Mouse (Mus musculus) erythroblast, embryonic 14.5 days (primary cell): ENCODE results near the gene Cptp. TPM values are rescaled to one million over a fixed set of nuclear protein-coding genes. Genes with fewer than 3 reads are reported as not detected.

Source experiments
- H3K27me3 ChIP-seq: 2 replicates; pipeline ENCODE4 v1.6.1; 2012; ENCODE audit warnings: inconsistent platforms; ENCODE audit not compliant: control insufficient read depth
- H3K36me3 ChIP-seq: 2 replicates; pipeline ENCODE4 v1.6.1; 2012; ENCODE audit warnings: mild to moderate bottlenecking, inconsistent platforms; ENCODE audit not compliant: control insufficient read depth
- H3K4me1 ChIP-seq: 2 replicates; pipeline ENCODE4 v1.6.1; 2012; ENCODE audit warnings: inconsistent platforms; ENCODE audit not compliant: control insufficient read depth
- H3K4me3 ChIP-seq: replicated peaks from 2 replicates; pipeline ENCODE3; 2012; ENCODE audit warnings: moderate library complexity, mild to moderate bottlenecking, inconsistent platforms
- H3K9me3 ChIP-seq: 2 replicates; pipeline ENCODE4 v1.6.1; 2012; ENCODE audit warnings: low read length, inconsistent platforms, mixed read lengths; ENCODE audit not compliant: control insufficient read depth
- GATA1 ChIP-seq: IDR thresholded peaks from 2 replicates; pipeline ENCODE4 v1.6.1; 2012; ENCODE audit warnings: low read length, inconsistent platforms, mixed read lengths
- TAL1 ChIP-seq: IDR thresholded peaks from 3 replicates; pipeline ENCODE4 v1.6.1; 2012; ENCODE audit warnings: low read length, inconsistent platforms, mixed read lengths
- polyA plus RNA-seq: library from polyadenylated mRNA; stranded (reverse); fragments of >175 nt; gene quantifications from 2 replicates; pipeline ENCODE4 v1.2.3, GENCODE M21; 2012

Cptp gene
- polyA plus RNA-seq, 1 experiment: 0.17 TPM

DNA sequence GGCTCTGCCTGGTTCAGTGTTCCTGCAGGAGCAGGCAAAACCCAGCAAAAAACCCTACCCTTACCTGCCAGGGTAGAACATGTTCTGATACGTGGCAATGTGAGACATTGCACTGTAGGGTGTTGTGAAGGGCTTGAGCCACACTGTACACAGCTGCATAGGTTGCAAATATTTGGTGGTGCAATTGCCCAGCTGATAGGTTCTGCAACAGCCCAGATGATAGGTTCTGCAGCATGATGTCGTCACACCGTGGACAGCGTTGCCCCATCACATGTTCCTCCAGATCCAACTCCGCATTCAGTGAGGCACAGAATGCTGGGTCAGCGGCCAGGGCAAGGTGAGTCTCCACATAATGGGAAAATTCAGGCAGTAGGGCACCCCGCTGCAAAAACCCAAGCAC, 7.5 kb downstream of the Cptp start:
- Histone ChIP-seq H3K4me1 (peaks cover 10% of the 10 kb centered on the region), H3K36me3 (peaks cover 82% of the 10 kb centered on the region), H3K4me3 (no peak overlapping the region), H3K9me3 (no peaks in the 10 kb centered on the region), H3K27me3 (no peaks in the 10 kb centered on the region)
- TF ChIP-seq GATA1 (no peak), TAL1 (no peak)

GRCm38 (mm10) chr4:155859318-155859717, 9.9 kb downstream of the Cptp start:
- no peaks in the 10 kb centered on the region for H3K27me3 ChIP-seq
- H3K36me3 ChIP-seq: peaks cover 82% of the 10 kb centered on the region
- TF ChIP-seq GATA1: no peak
- no peak for TF ChIP-seq TAL1
- no peaks in the 10 kb centered on the region for H3K9me3 ChIP-seq
- H3K4me1 ChIP-seq: peaks cover 32% of the 10 kb centered on the region
- no peak overlapping the region for H3K4me3 ChIP-seq

GRCm38 (mm10) chr4:155856881-155857280, 12.4 kb downstream of the Cptp start:
- H3K4me3 ChIP-seq: no peak overlapping the region
- peaks cover 97% of the 10 kb centered on the region for H3K36me3 ChIP-seq

DNA sequence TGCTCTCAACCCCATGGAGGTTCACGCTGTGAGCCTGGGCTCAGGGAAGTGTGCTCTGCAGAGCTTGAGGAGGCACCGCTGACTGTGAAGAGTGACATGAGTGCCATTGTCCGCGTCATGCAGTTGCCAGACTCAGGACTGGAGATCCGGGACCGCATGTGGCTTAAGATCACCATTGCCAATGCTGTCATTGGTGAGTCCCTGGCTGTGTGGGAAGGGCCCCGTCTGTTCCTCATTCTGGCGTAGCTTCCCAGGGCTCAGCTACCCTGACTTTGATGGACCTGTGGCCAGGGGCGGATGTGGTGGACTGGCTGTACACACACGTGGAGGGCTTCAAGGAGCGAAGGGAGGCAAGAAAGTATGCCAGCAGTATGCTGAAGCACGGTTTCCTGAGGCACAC, 13.2 kb downstream of the Cptp start:
- H3K36me3 ChIP-seq: peaks cover 96% of the 10 kb centered on the region
- no peaks in the 10 kb centered on the region for H3K9me3 ChIP-seq

More at GRCm38 (mm10) chr4:155856881-155857280, 12.4 kb downstream of the Cptp start:
- no peaks in the 10 kb centered on the region for H3K9me3 ChIP-seq
- peaks cover 39% of the 10 kb centered on the region for H3K4me1 ChIP-seq
- TF ChIP-seq GATA1: no peak
- no peak for TF ChIP-seq TAL1
- no peaks in the 10 kb centered on the region for H3K27me3 ChIP-seq

DNA sequence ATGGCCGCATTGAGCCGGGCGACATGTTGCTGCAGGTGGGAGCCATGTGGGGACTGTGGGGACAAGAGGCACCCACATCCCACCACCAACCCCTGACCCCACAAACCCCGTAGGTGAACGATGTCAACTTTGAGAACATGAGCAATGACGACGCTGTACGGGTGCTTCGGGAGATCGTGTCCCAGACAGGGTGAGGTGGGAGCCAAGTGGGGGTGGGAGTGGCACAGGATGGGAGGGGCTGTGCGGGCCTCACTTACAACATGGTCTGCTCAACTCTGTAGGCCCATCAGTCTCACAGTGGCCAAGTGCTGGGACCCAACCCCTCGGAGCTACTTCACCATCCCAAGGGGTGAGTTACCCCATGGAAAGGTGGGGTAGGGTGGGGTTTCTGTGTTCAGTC, 14.2 kb downstream of the Cptp start:
- H3K27me3 ChIP-seq: no peaks in the 10 kb centered on the region
- H3K9me3 ChIP-seq: no peaks in the 10 kb centered on the region
- peaks cover 93% of the 10 kb centered on the region for H3K36me3 ChIP-seq
- no peak overlapping the region for H3K4me3 ChIP-seq
- H3K4me1 ChIP-seq: peaks cover 55% of the 10 kb centered on the region
- TF ChIP-seq TAL1: no peak

More for the DNA sequence above, 13.2 kb downstream of the Cptp start:
- Histone ChIP-seq H3K27me3 (no peaks in the 10 kb centered on the region), H3K4me1 (peaks cover 47% of the 10 kb centered on the region), H3K4me3 (no peak overlapping the region)
- TF ChIP-seq TAL1 (no peak), GATA1 (no peak)

GRCm38 (mm10) chr4:155853421-155853820, 15.8 kb downstream of the Cptp start:
- H3K36me3 ChIP-seq: peaks cover 85% of the 10 kb centered on the region
- no peaks in the 10 kb centered on the region for H3K9me3 ChIP-seq
- TF ChIP-seq GATA1: no peak
- no peak for TF ChIP-seq TAL1
- H3K4me3 ChIP-seq: no peak overlapping the region
- no peaks in the 10 kb centered on the region for H3K27me3 ChIP-seq
- H3K4me1 ChIP-seq: peaks cover 71% of the 10 kb centered on the region

DNA sequence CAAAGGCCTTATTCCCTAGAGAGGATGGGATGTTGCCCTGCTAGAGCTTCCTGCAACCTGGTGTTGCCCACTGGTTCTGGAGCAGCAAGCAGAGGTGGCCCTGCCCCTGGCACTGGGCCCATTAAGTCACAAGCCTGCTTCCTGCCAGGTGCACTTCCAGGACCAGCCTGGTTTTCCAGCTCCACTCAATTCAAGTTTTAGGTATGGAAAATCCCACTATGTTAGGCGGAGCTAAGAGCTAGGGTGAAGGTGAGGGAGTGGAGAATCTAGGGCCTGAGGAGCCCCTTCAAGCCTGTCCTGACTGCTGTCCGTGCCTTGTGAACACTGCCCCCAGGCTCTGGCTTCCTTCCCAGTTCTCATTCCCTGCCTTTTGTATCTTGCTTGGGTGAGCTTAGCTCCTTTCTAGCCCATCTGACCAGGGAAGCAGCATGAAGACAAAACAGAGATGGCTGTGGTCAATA, 17.3 kb downstream of the Cptp start:
- TF ChIP-seq TAL1 (no peak), GATA1 (no peak)
- peaks cover 77% of the 10 kb centered on the region for H3K4me1 ChIP-seq
- H3K36me3 ChIP-seq: peaks cover 70% of the 10 kb centered on the region
- H3K27me3 ChIP-seq: no peaks in the 10 kb centered on the region
- H3K4me3 ChIP-seq: no peak overlapping the region
- no peaks in the 10 kb centered on the region for H3K9me3 ChIP-seq

DNA sequence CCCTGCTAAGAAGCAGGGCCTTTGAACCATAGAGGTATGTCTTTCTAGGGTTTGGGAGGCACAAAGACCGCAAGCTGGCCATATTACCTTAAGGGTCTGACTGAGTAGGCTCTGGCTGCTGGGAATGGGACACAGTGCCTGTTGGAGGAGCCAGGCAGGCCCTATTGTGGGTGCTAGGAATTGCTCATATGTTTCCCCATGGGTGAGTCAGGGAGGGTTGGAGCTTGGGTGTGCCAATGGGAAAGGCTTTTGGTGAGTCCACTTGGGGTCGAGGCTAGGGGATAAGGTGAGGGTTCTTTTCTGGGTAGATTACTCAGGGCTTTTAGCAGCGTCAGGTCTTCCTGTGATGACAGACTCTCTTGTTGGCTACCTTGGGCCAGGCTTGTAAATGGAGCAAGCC, 17.9 kb downstream of the Cptp start:
- Histone ChIP-seq H3K4me3 (no peak overlapping the region), H3K27me3 (no peaks in the 10 kb centered on the region), H3K4me1 (peaks cover 77% of the 10 kb centered on the region), H3K36me3 (peaks cover 64% of the 10 kb centered on the region), H3K9me3 (no peaks in the 10 kb centered on the region)
- TF ChIP-seq GATA1: no peak
- TF ChIP-seq TAL1: no peak

DNA sequence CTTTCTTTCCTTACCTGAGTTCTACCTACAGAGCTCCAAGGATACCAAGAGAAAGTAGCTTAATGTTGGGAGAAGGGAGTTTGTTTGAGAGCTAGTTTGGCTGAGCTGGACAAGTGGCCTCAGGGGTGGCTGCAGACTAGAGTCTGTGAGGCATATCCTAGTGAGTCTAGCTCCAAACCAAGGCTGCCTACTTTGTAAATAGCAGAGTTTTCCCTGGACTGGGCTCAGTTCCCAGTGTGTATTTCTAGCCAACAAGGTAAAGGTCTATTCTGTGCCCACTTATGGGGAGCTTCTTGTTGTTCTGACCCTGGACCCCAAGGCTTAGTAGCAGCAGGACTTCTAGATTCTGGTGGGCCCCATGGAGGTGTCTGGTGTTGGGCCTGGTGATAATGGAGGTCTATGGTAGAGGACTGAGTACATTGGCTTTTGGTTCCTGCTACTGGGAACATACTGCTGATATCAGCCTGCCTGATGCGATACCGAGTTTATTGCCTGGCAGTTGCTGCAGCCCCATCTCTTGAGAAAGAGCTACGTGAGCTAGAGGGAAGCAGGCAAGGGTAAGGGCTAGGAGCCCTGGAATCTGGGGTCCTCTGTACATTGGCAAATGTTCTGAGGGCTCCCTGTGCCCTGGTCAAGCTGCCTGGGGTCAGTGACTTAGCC, 19.3 kb downstream of the Cptp start:
- TF ChIP-seq GATA1 (no peak), TAL1 (no peak)
- peaks cover 4% of the 10 kb centered on the region for H3K27me3 ChIP-seq
- H3K9me3 ChIP-seq: no peaks in the 10 kb centered on the region
- peaks cover 64% of the 10 kb centered on the region for H3K4me1 ChIP-seq
- H3K36me3 ChIP-seq: peaks cover 50% of the 10 kb centered on the region
- H3K4me3 ChIP-seq: peak overlapping the region; percentile 97

- Histone ChIP-seq H3K4me1 (peaks cover 59% of the 10 kb centered on the region), H3K9me3 (no peaks in the 10 kb centered on the region), H3K36me3 (peaks cover 44% of the 10 kb centered on the region), H3K4me3 (peak overlapping the region; percentile 97), H3K27me3 (peaks cover 4% of the 10 kb centered on the region)
- TF ChIP-seq GATA1 (no peak), TAL1 (no peak)
Observed at GRCm38 (mm10) chr4:155849391-155849790, 19.8 kb downstream of the Cptp start.
